In the genomic region with DNA sequence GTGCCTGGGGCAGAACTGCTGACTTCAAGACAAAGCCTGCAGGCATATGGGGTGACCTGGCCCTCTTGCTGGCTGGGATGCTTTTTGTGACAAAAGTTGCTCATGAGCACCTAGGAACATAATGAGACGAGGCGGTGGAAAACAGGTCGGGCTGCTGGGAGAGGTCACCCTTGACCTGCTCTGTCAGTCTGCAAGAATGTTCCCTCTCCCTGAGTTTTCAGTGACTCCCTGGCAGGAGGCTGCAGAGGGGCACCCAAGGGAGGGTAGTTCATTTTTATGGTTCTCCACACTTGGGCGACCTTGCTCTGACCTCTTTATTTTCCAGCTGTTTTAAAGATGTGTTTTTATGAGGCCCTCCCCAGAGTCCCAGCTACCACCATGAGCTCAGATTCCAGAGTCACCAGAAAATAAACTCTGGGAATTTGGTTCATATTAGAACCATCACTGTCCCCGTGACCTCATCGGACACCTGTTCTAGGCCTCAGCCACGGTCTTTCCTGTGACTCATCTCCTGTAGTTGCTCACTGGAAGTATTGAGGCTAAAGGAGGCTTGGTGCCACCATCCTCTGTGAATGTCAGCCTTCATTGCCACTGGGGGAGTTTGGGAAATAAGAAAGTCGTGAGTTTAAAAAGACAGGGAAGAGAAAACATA, we compare ENCODE assay signal across 16 mouse cellular contexts.
DNase-seq lines count a peak whose midpoint lies in the region; ATAC-seq and TF ChIP-seq lines count a peak whose summit lies in the region.
"Had no signal": no experiment of that assay in that cellular context is flagged by ENCODE, and none has a peak within 500 bp of the region (broad histone marks: within the 10 kb centered on the region; RNA-seq: fewer than 3 reads in every experiment).

No protein-coding gene starts in this region.

- TF ChIP-seq POLR2A in myocyte (IDR thresholded peaks at IDR 0.05; ENCODE audit: insufficient read length, low read depth): no peak

- peak; percentile 62 for DNase-seq in gastrocnemius, adult 18-20 months (ENCODE audit: low spot score)
- no peak for DNase-seq in gastrocnemius, postnatal 4 days (ENCODE audit: low spot score in 2 of 2)
- no peak for DNase-seq in limb, embryonic 11.5 days (ENCODE audit: low spot score)
- no peak for DNase-seq in limb, embryonic 10.5 days (ENCODE audit: low spot score)
- DNase-seq: cerebellum, postnatal 36 days; heart, adult 2 months; kidney, adult 8-10 months; lung, postnatal 10 days; right cerebral cortex, adult 18-20 months had no signal

- WGBS in limb, embryonic 11.5 days: 68% methylated on average over 8 of the region's 8 CpGs
- WGBS in limb, embryonic 10.5 days: 76% methylated on average over 8 of the region's 8 CpGs

- ATAC-seq in limb, embryonic 11.5 days (ENCODE audit: insufficient number of reproducible peaks, low FRiP score, low TSS enrichment, low read depth): 0 out of 2 replicates have a peak, but pooled peaks have one; percentile 17
- no peak for ATAC-seq in frontal cortex, adult (ENCODE audit: low TSS enrichment)
- ATAC-seq in megakaryocyte, adult 5-6 weeks (ENCODE audit: poor library complexity, severe bottlenecking): no peak
- ATAC-seq: hindbrain, embryonic 16.5 days had no signal

- H3K4me3 ChIP-seq in limb, embryonic 11.5 days (ENCODE audit: low read depth, low read length): no peak overlapping the region
- H3K4me3 ChIP-seq in limb, embryonic 10.5 days: no peak overlapping the region
- no peak overlapping the region for H3K4me3 ChIP-seq in brown adipose tissue, adult 24 weeks (ENCODE audit: insufficient read depth, low read depth, low read length)
- H3K4me3 ChIP-seq in myocyte: no peak overlapping the region
- H3K4me3 ChIP-seq: embryonic facial prominence, embryonic 12.5 days; heart, adult 2 months; liver, embryonic 15.5 days had no signal

- H3K9ac ChIP-seq in limb, embryonic 11.5 days (ENCODE audit: low read length): no peak overlapping the region
- H3K9ac ChIP-seq: embryonic facial prominence, embryonic 12.5 days; liver, embryonic 15.5 days had no signal

- H3K27me3 ChIP-seq in limb, embryonic 11.5 days (ENCODE audit: control insufficient read depth, insufficient read depth, low read length): no peaks in the 10 kb centered on the region
- peaks cover 11% of the 10 kb centered on the region; the same call in 1 of the 2 replicates for H3K27me3 ChIP-seq in limb, embryonic 10.5 days (ENCODE audit: low read depth, poor library complexity, severe bottlenecking)
- no peaks in the 10 kb centered on the region for H3K27me3 ChIP-seq in myocyte (ENCODE audit: control insufficient read depth, insufficient read depth, insufficient read length)
- H3K27me3 ChIP-seq: embryonic facial prominence, embryonic 12.5 days; liver, embryonic 15.5 days had no signal

- H3K36me3 ChIP-seq in limb, embryonic 11.5 days (ENCODE audit: control insufficient read depth, insufficient read depth, low read length): no peaks in the 10 kb centered on the region
- no peaks in the 10 kb centered on the region for H3K36me3 ChIP-seq in limb, embryonic 10.5 days
- no peaks in the 10 kb centered on the region for H3K36me3 ChIP-seq in myocyte (ENCODE audit: control insufficient read depth, insufficient read depth)
- H3K36me3 ChIP-seq: embryonic facial prominence, embryonic 12.5 days; liver, embryonic 15.5 days had no signal

- H3ac ChIP-seq in myocyte (ENCODE audit: control insufficient read depth, insufficient read length): no peak overlapping the region

- no peak overlapping the region for H3K4me2 ChIP-seq in limb, embryonic 11.5 days (ENCODE audit: low read depth, severe bottlenecking)
- peak overlapping the region; percentile 56 for H3K4me2 ChIP-seq in myocyte (ENCODE audit: low read depth)
- H3K4me2 ChIP-seq: embryonic facial prominence, embryonic 12.5 days; liver, embryonic 15.5 days had no signal

- no peaks in the 10 kb centered on the region for H3K9me3 ChIP-seq in limb, embryonic 11.5 days (ENCODE audit: control insufficient read depth, low read length)
- H3K9me3 ChIP-seq in limb, embryonic 10.5 days (replicated peaks): no peaks in the 10 kb centered on the region
- H3K9me3 ChIP-seq: embryonic facial prominence, embryonic 12.5 days; liver, embryonic 15.5 days had no signal

- H3K79me2 ChIP-seq in myocyte (ENCODE audit: control insufficient read depth, insufficient read depth): no peaks in the 10 kb centered on the region

- 0 out of 2 replicates have a peak, but pooled peaks cover under 1% of the 10 kb centered on the region for H3K4me1 ChIP-seq in limb, embryonic 11.5 days (ENCODE audit: control insufficient read depth, insufficient read depth, low read length)
- peaks cover 23% of the 10 kb centered on the region for H3K4me1 ChIP-seq in limb, embryonic 10.5 days
- peaks cover 18% of the 10 kb centered on the region for H3K4me1 ChIP-seq in brown adipose tissue, adult 24 weeks (ENCODE audit: control insufficient read depth, insufficient read depth, insufficient read length, low read length)
- H3K4me1 ChIP-seq: embryonic facial prominence, embryonic 12.5 days; liver, embryonic 15.5 days had no signal

- H3K27ac ChIP-seq in limb, embryonic 11.5 days (replicated peaks; ENCODE audit: low read depth, low read length): no peak overlapping the region
- H3K27ac ChIP-seq in limb, embryonic 10.5 days: no peak overlapping the region
- H3K27ac ChIP-seq in brown adipose tissue, adult 24 weeks (replicated peaks; ENCODE audit: low read depth, low read length): peak overlapping the region; percentile 55
- H3K27ac ChIP-seq: embryonic facial prominence, embryonic 12.5 days; heart, adult 2 months; liver, embryonic 15.5 days had no signal

TF ChIP-seq in myocyte, 11 proteins besides CTCF, POLR2A, EP300 and RAD21:
- no peak for TF ChIP-seq TCF3 (IDR thresholded peaks at IDR 0.05; ENCODE audit: insufficient read length, low read depth)
- TF ChIP-seq CEBPB (IDR thresholded peaks at IDR 0.05; ENCODE audit: insufficient read depth, poor library complexity, severe bottlenecking): no peak
- peak in 1 of 3 experiments; percentile 46 for TF ChIP-seq MYOG (IDR thresholded peaks at IDR 0.05; ENCODE audit: control insufficient read depth in 1 of 3, insufficient read depth in 1 of 3, insufficient read length in 2 of 3, low read depth in 2 of 3)
- TF ChIP-seq E2F4 (IDR thresholded peaks at IDR 0.05; ENCODE audit: insufficient read depth): no peak
- TF ChIP-seq MYOD1 (IDR thresholded peaks at IDR 0.05; ENCODE audit: control insufficient read depth in 1 of 3, insufficient read length in 2 of 3, low read depth in 2 of 3): peak in 2 of 3 experiments; percentile 89 to 90
- TF ChIP-seq USF1 (IDR thresholded peaks at IDR 0.05; ENCODE audit: low read depth): peak; percentile 72
- no peak for TF ChIP-seq POLR2AphosphoS2 (IDR thresholded peaks at IDR 0.05; ENCODE audit: insufficient read length, low read depth)
- TF ChIP-seq SRF (IDR thresholded peaks at IDR 0.05; ENCODE audit: control insufficient read depth, insufficient read length, low read depth): no peak
- TF ChIP-seq TCF12 (IDR thresholded peaks at IDR 0.05; ENCODE audit: insufficient read depth, poor library complexity, severe bottlenecking): peak; percentile 14
- TF ChIP-seq MAX (IDR thresholded peaks at IDR 0.05; ENCODE audit: low read depth): no peak
- no peak for TF ChIP-seq REST (IDR thresholded peaks at IDR 0.05; ENCODE audit: insufficient read depth, insufficient read length)
TF ChIP-seq in myocyte: peak in this region for 4.
